Mouse (Mus musculus): Measurements from ENCODE around the gene Zbtb16. TPM values are rescaled to one million over a fixed set of nuclear protein-coding genes. Genes with fewer than 3 reads are reported as not detected.

The Zbtb16 gene
- polyA plus RNA-seq, 1 experiment from 2014 or later, result 2.0 TPM

GRCm38 (mm10) chr9:48725161-48725560, 110.9 kb downstream of the Zbtb16 start:
- Histone ChIP-seq H3K9ac (no peak overlapping the region), H3K4me2 (replicated peaks) (no peak overlapping the region), H3K27ac (no peak overlapping the region), H3K9me3 (no peaks in the 10 kb centered on the region), H3K27me3 (replicated peaks) (no peaks in the 10 kb centered on the region), H3K36me3 (no peaks in the 10 kb centered on the region), H3K4me3 (replicated peaks) (no peak overlapping the region), H3K4me1 (replicated peaks) (peaks cover 14% of the 10 kb centered on the region)
- 91% methylated on average over 6 of the region's 6 CpGs for WGBS
- ATAC-seq, result no peak

- Histone ChIP-seq H3K4me3 (replicated peaks) (no peak overlapping the region), H3K9me3 (no peaks in the 10 kb centered on the region), H3K4me1 (replicated peaks) (peaks cover 14% of the 10 kb centered on the region), H3K27ac (no peak overlapping the region), H3K36me3 (no peaks in the 10 kb centered on the region), H3K4me2 (replicated peaks) (no peak overlapping the region), H3K27me3 (replicated peaks) (no peaks in the 10 kb centered on the region), H3K9ac (no peak overlapping the region)
- no peak for ATAC-seq
- 75% methylated on average over 3 of the region's 3 CpGs for WGBS
Measured at GRCm38 (mm10) chr9:48724733-48725132, 111.3 kb downstream of the Zbtb16 start.

GRCm38 (mm10) chr9:48723511-48724304, 112.3 kb downstream of the Zbtb16 start:
- H3K27ac ChIP-seq, result peak overlapping the region; percentile 72
- H3K27me3 ChIP-seq (replicated peaks), result no peaks in the 10 kb centered on the region
- no peaks in the 10 kb centered on the region for H3K9me3 ChIP-seq
- peak; percentile 95 for ATAC-seq
- H3K4me2 ChIP-seq (replicated peaks), result peak overlapping the region; percentile 28; the same call in 1 of the 2 replicates
- 18% methylated on average over 10 of the region's 10 CpGs for WGBS
- H3K9ac ChIP-seq, result no peak overlapping the region
- H3K4me3 ChIP-seq (replicated peaks), result no peak overlapping the region
- no peaks in the 10 kb centered on the region for H3K36me3 ChIP-seq
- H3K4me1 ChIP-seq (replicated peaks), result peaks cover 14% of the 10 kb centered on the region

GRCm38 (mm10) chr9:48723025-48723424, 113.0 kb downstream of the Zbtb16 start:
- no peaks in the 10 kb centered on the region for H3K9me3 ChIP-seq
- ATAC-seq, result no peak
- H3K9ac ChIP-seq, result no peak overlapping the region
- H3K4me1 ChIP-seq (replicated peaks), result peaks cover 10% of the 10 kb centered on the region
- 41% methylated on average over 3 of the region's 3 CpGs for WGBS
- no peaks in the 10 kb centered on the region for H3K36me3 ChIP-seq
- H3K27ac ChIP-seq, result peak overlapping the region; percentile 9; the same call in 1 of the 2 replicates
- no peaks in the 10 kb centered on the region for H3K27me3 ChIP-seq (replicated peaks)
- no peak overlapping the region for H3K4me2 ChIP-seq (replicated peaks)
- H3K4me3 ChIP-seq (replicated peaks), result no peak overlapping the region

GRCm38 (mm10) chr9:48722261-48722920, 113.6 kb downstream of the Zbtb16 start:
- H3K36me3 ChIP-seq, result no peaks in the 10 kb centered on the region
- no peaks in the 10 kb centered on the region for H3K9me3 ChIP-seq
- no peak overlapping the region for H3K9ac ChIP-seq
- ATAC-seq, result no peak
- H3K4me1 ChIP-seq (replicated peaks), result peaks cover 10% of the 10 kb centered on the region
- H3K27me3 ChIP-seq (replicated peaks), result no peaks in the 10 kb centered on the region
- no peak overlapping the region for H3K4me3 ChIP-seq (replicated peaks)
- no peak overlapping the region for H3K4me2 ChIP-seq (replicated peaks)
- H3K27ac ChIP-seq, result no peak overlapping the region
- WGBS, result 82% methylated on average over 3 of the region's 3 CpGs

- Histone ChIP-seq H3K27me3 (replicated peaks) (no peaks in the 10 kb centered on the region), H3K4me3 (replicated peaks) (no peak overlapping the region), H3K4me1 (replicated peaks) (peaks cover 10% of the 10 kb centered on the region), H3K9me3 (no peaks in the 10 kb centered on the region), H3K27ac (no peak overlapping the region), H3K36me3 (no peaks in the 10 kb centered on the region), H3K9ac (no peak overlapping the region), H3K4me2 (replicated peaks) (no peak overlapping the region)
- 86% methylated on average over 6 of the region's 6 CpGs for WGBS
- no peak for ATAC-seq
Measured at GRCm38 (mm10) chr9:48721655-48722054, 114.4 kb downstream of the Zbtb16 start.

- no peak overlapping the region for H3K4me2 ChIP-seq (replicated peaks)
- no peaks in the 10 kb centered on the region for H3K36me3 ChIP-seq
- 70% methylated on average over 3 of the region's 3 CpGs for WGBS
Measured at GRCm38 (mm10) chr9:48721172-48721571, 114.8 kb downstream of the Zbtb16 start.

GRCm38 (mm10) chr9:48720251-48720963, 115.6 kb downstream of the Zbtb16 start:
- 83% methylated on average over 12 of the region's 12 CpGs for WGBS
- H3K9ac ChIP-seq, result no peak overlapping the region
- no peak overlapping the region for H3K27ac ChIP-seq
- H3K9me3 ChIP-seq, result no peaks in the 10 kb centered on the region
- no peak overlapping the region for H3K4me2 ChIP-seq (replicated peaks)
- H3K4me1 ChIP-seq (replicated peaks), result peaks cover 10% of the 10 kb centered on the region
- ATAC-seq, result no peak
- H3K36me3 ChIP-seq, result no peaks in the 10 kb centered on the region
- H3K4me3 ChIP-seq (replicated peaks), result no peak overlapping the region
- H3K27me3 ChIP-seq (replicated peaks), result no peaks in the 10 kb centered on the region

More at GRCm38 (mm10) chr9:48721172-48721571, 114.8 kb downstream of the Zbtb16 start:
- H3K4me1 ChIP-seq (replicated peaks), result peaks cover 10% of the 10 kb centered on the region
- H3K9ac ChIP-seq, result no peak overlapping the region
- H3K27me3 ChIP-seq (replicated peaks), result no peaks in the 10 kb centered on the region
- no peaks in the 10 kb centered on the region for H3K9me3 ChIP-seq
- H3K4me3 ChIP-seq (replicated peaks), result no peak overlapping the region
- no peak for ATAC-seq
- H3K27ac ChIP-seq, result no peak overlapping the region

- Histone ChIP-seq H3K9ac (no peak overlapping the region), H3K4me1 (replicated peaks) (peaks cover 10% of the 10 kb centered on the region), H3K36me3 (no peaks in the 10 kb centered on the region), H3K9me3 (no peaks in the 10 kb centered on the region), H3K4me2 (replicated peaks) (no peak overlapping the region), H3K27me3 (replicated peaks) (no peaks in the 10 kb centered on the region), H3K27ac (no peak overlapping the region), H3K4me3 (replicated peaks) (no peak overlapping the region)
- 79% methylated on average over 4 of the region's 4 CpGs for WGBS
- no peak for ATAC-seq
Measured at GRCm38 (mm10) chr9:48719619-48720018, 116.4 kb downstream of the Zbtb16 start.

- Histone ChIP-seq H3K4me1 (replicated peaks) (no peaks in the 10 kb centered on the region), H3K27ac (no peak overlapping the region), H3K36me3 (no peaks in the 10 kb centered on the region), H3K9me3 (no peaks in the 10 kb centered on the region), H3K4me3 (replicated peaks) (no peak overlapping the region), H3K4me2 (replicated peaks) (no peak overlapping the region), H3K9ac (no peak overlapping the region), H3K27me3 (replicated peaks) (no peaks in the 10 kb centered on the region)
- no peak for ATAC-seq
- WGBS, result 88% methylated on average over 8 of the region's 8 CpGs
Measured at GRCm38 (mm10) chr9:48716549-48716948, 119.5 kb downstream of the Zbtb16 start.

- Histone ChIP-seq H3K36me3 (no peaks in the 10 kb centered on the region), H3K4me1 (replicated peaks) (no peaks in the 10 kb centered on the region), H3K9ac (no peak overlapping the region), H3K4me2 (replicated peaks) (no peak overlapping the region), H3K27ac (no peak overlapping the region), H3K4me3 (replicated peaks) (no peak overlapping the region), H3K27me3 (replicated peaks) (no peaks in the 10 kb centered on the region), H3K9me3 (no peaks in the 10 kb centered on the region)
- 87% methylated on average over 8 of the region's 8 CpGs for WGBS
- no peak for ATAC-seq
Measured at GRCm38 (mm10) chr9:48715042-48715441, 121.0 kb downstream of the Zbtb16 start.

GRCm38 (mm10) chr9:48713779-48714178, 122.2 kb downstream of the Zbtb16 start:
- WGBS, result 89% methylated on average over 8 of the region's 8 CpGs
- Histone ChIP-seq H3K4me3 (replicated peaks) (no peak overlapping the region), H3K9ac (no peak overlapping the region), H3K27me3 (replicated peaks) (no peaks in the 10 kb centered on the region), H3K4me2 (replicated peaks) (no peak overlapping the region), H3K36me3 (no peaks in the 10 kb centered on the region), H3K9me3 (no peaks in the 10 kb centered on the region), H3K27ac (no peak overlapping the region), H3K4me1 (replicated peaks) (no peaks in the 10 kb centered on the region)
- no peak for ATAC-seq

Data from intestine, embryonic 15.5 days (tissue).